Mouse (Mus musculus): Measurements from ENCODE around the gene Insl5.

DNA sequence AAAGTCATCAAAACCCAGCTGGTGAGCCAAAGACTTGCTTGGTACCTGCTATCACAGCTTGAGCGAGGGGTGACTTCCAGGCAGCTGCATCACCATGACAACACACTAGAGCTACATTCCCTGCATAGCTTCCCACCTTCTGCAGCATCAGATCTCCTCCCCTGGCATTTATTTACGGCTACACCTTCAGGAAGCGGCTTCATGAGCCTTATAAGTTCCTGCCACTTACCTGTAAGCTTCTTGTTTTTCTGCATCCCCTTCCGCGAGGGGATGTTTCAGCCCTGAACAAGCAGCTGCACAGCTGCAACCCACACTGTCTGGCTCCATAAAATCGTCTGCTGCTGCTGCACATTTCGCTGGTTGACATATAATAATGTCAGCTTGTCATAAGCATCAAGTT lies 14.8 kb downstream of the Insl5 start:
- TF ChIP-seq CTCF (IDR thresholded peaks at IDR 0.05; ENCODE audit: borderline replicate concordance, insufficient read depth, low read depth, low read length) (no peak), POLR2A (IDR thresholded peaks at IDR 0.05; ENCODE audit: borderline replicate concordance, insufficient read depth, low read length) (no peak)

Measured in cerebellum, adult 2 months (tissue).